Mouse (Mus musculus) midbrain, postnatal 0 days (tissue): ENCODE measurements around the gene Atp13a3. TPM values are rescaled to one million over a fixed set of nuclear protein-coding genes. Genes with fewer than 3 reads are reported as not detected.
"Not testable (repeated sequence)": the region's sequence is repeated elsewhere in the genome, so short reads cannot be mapped to it uniquely, and the experiment has no call there.

ENCODE experiments used
- ATAC-seq: fragments of 200-750 bp; cut with Nextera tagmentation; 2 replicates; pipeline ENCODE4 v1.8.0; 2017; ENCODE audit warnings: moderate number of reproducible peaks, mild to moderate bottlenecking, moderate TSS enrichment, moderate library complexity; ENCODE audit not compliant: low FRiP score
- DNase-seq: peaks from one replicate; pipeline ENCODE4 v3.0.0-alpha.2; 2015; ENCODE audit warnings: low spot score
- H3K27ac ChIP-seq: fragments of 300-500 bp; sonication (generic); 2 replicates; pipeline ENCODE4 v1.5.1; 2014; ENCODE audit warnings: low read depth, mild to moderate bottlenecking, low read length, mixed read lengths
- H3K27me3 ChIP-seq: fragments of 300-500 bp; sonication (generic); 2 replicates; pipeline ENCODE4 v1.6.1; 2014; ENCODE audit warnings: low read length, control low read depth, mixed read lengths; ENCODE audit not compliant: insufficient read depth
- H3K36me3 ChIP-seq: fragments of 300-500 bp; sonication (generic); 2 replicates; pipeline ENCODE4 v1.6.1; 2014; ENCODE audit warnings: low read length, control low read depth, mixed read lengths; ENCODE audit not compliant: insufficient read depth
- H3K4me1 ChIP-seq: fragments of 300-500 bp; sonication (generic); 2 replicates; pipeline ENCODE4 v1.6.1; 2014; ENCODE audit warnings: mild to moderate bottlenecking, control low read depth, antibody characterized with exemption, low read length, mixed read lengths; ENCODE audit not compliant: insufficient read depth
- H3K4me2 ChIP-seq: fragments of 300-500 bp; sonication (generic); 2 replicates; pipeline ENCODE4 v1.6.1; 2014; ENCODE audit warnings: low read depth, mild to moderate bottlenecking, low read length, mixed read lengths; ENCODE audit not compliant: poor library complexity, severe bottlenecking
- H3K4me3 ChIP-seq: fragments of 300-500 bp; sonication (generic); 2 replicates; pipeline ENCODE4 v1.5.1; 2014; ENCODE audit warnings: low read depth, mild to moderate bottlenecking, low read length, moderate library complexity
- H3K9ac ChIP-seq: fragments of 300-500 bp; sonication (generic); replicated peaks from 2 replicates; pipeline ENCODE4 v1.6.1; 2014; ENCODE audit warnings: mild to moderate bottlenecking, low read length, moderate library complexity, mixed read lengths; ENCODE audit not compliant: poor library complexity, severe bottlenecking
- H3K9me3 ChIP-seq: fragments of 300-500 bp; sonication (generic); 2 replicates; pipeline ENCODE4 v1.6.1; 2016; ENCODE audit warnings: low read length, control low read depth
- CTCF ChIP-seq: IDR thresholded peaks from 2 replicates; pipeline ENCODE4 v1.5.1; 2016; ENCODE audit warnings: antibody characterized with exemption, mild to moderate bottlenecking
- WGBS: fragments of 180-500 bp; shearing (Covaris S2); extraction: QIAGEN DNeasy Blood & Tissue Kit; methylation state at CpG from one replicate; pipeline ENCODE4 v1.1.7; 2014; 5-methylcytosine and 5-hydroxymethylcytosine counted together
- polyA plus RNA-seq: library from polyadenylated mRNA; unstranded; fragments of >200 nt; fragmentation: Nextera tagmentation; extraction: Ambion mirVana; gene quantifications from 2 replicates; pipeline ENCODE4 v1.2.1, GENCODE M21; 2015
- total RNA-seq: library from RNA; depleted of rRNA; stranded (reverse); fragments of >200 nt; gene quantifications from 2 replicates; pipeline ENCODE4 v1.2.3, GENCODE M21; 2014

The Atp13a3 gene
- total and polyA plus RNA-seq, 2 experiments from 2014 or later = 7.2 to 34.1 TPM

- H3K27me3 ChIP-seq = no peaks in the 10 kb centered on the region
- ATAC-seq (no peak), DNase-seq (no peak)
- H3K4me2 ChIP-seq = no peak overlapping the region
- no peaks in the 10 kb centered on the region for H3K36me3 ChIP-seq
- H3K9ac ChIP-seq = no peak overlapping the region
- H3K4me3 ChIP-seq = no peak overlapping the region
- H3K4me1 ChIP-seq = no peaks in the 10 kb centered on the region
- WGBS = 92% methylated on average over 6 of the region's 6 CpGs
- H3K27ac ChIP-seq = no peak overlapping the region
- no peak for TF ChIP-seq CTCF
- H3K9me3 ChIP-seq = no peaks in the 10 kb centered on the region
Observed at GRCm38 (mm10) chr16:30364604-30365003, 41.2 kb downstream of the Atp13a3 start.

- no peak overlapping the region for H3K27ac ChIP-seq
- no peak overlapping the region for H3K4me3 ChIP-seq
- H3K27me3 ChIP-seq = no peaks in the 10 kb centered on the region
- DNase-seq (no peak), ATAC-seq (no peak)
- H3K9me3 ChIP-seq = no peaks in the 10 kb centered on the region
- H3K4me1 ChIP-seq = no peaks in the 10 kb centered on the region
- 85% methylated on average over 3 of the region's 3 CpGs for WGBS
- no peaks in the 10 kb centered on the region for H3K36me3 ChIP-seq
- H3K9ac ChIP-seq = no peak overlapping the region
- no peak for TF ChIP-seq CTCF
- no peak overlapping the region for H3K4me2 ChIP-seq
Observed at GRCm38 (mm10) chr16:30362528-30362927, 43.2 kb downstream of the Atp13a3 start.

GRCm38 (mm10) chr16:30353489-30353888, 52.3 kb downstream of the Atp13a3 start:
- H3K27ac ChIP-seq, ATAC-seq, H3K9me3 ChIP-seq, DNase-seq, H3K9ac ChIP-seq, H3K4me1 ChIP-seq, H3K4me2 ChIP-seq, H3K36me3 ChIP-seq, H3K4me3 ChIP-seq, H3K27me3 ChIP-seq: not testable (repeated sequence)
- 96% methylated on average over 11 of the region's 11 CpGs for WGBS

DNA sequence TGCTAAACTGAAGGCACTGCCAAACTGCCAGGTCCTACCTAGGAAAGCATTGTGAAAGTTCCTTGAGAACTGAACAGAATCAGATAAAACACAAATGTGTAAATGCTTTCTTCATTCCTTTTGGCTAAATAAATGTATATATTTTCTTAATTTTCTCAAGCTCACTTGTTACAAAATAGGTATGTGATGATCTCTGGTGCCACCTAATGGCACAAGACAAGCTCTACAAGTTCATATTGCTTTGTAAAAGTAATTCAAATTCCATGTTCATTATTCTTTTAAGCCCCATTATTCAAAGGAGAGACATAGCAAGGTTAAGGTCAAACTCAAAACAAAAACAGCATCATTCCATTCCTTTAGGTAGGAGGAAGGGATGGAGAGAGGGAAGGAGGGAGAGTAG, 91.5 kb downstream of the Atp13a3 start:
- DNase-seq (peak; percentile 64), ATAC-seq (no peak)
- Histone ChIP-seq H3K9ac (no peak overlapping the region), H3K4me1 (no peaks in the 10 kb centered on the region), H3K36me3 (no peaks in the 10 kb centered on the region), H3K27ac (no peak overlapping the region), H3K4me3 (no peak overlapping the region), H3K4me2 (no peak overlapping the region), H3K27me3 (peaks cover 18% of the 10 kb centered on the region), H3K9me3 (no peaks in the 10 kb centered on the region)
- TF ChIP-seq CTCF = peak; percentile 81

DNA sequence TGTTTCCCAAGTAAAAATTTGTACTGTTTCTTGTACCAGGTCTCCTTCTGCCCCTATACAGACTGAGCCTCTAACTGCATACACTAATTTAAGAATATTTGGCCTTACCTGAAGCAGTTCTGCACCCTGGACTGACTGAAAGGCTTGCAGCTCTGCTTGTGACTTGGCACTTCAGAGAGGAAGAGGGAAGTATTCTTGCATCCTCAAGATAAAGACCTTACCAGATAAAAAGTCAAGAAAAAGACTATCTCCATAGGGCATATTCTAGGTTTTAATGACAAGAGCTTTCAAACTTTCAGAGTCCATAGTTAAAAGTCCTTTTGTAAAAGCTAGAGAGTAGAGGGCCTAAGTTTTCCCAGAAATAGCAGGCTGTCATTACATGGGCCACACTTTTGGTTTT, 95.1 kb downstream of the Atp13a3 start, which contains the start of gene Gp5:
Gp5 (minus strand) TSS at position 133 of the 400 bp plus-strand sequence.
- peak within 1 kb of the TSS; percentile 55 for H3K4me3 ChIP-seq
- no peak within 1 kb of the TSS for H3K27ac ChIP-seq
- no peak for DNase-seq
- H3K27me3 ChIP-seq = peaks cover 32% of the 10 kb centered on the region
- no peaks in the 10 kb centered on the region for H3K9me3 ChIP-seq
- H3K36me3 ChIP-seq = no peaks in the 10 kb centered on the region
- ATAC-seq = no peak
- TF ChIP-seq CTCF = no peak
- peaks cover 6% of the 10 kb centered on the region; the same call in 1 of the 2 replicates for H3K4me1 ChIP-seq
- peak within 1 kb of the TSS; percentile 81 for H3K4me2 ChIP-seq
- H3K9ac ChIP-seq = no peak within 1 kb of the TSS; the same call in 1 of the 2 replicates

- 54% methylated on average over 8 of the region's 8 CpGs for WGBS
- Histone ChIP-seq H3K9ac (no peak overlapping the region), H3K9me3 (no peaks in the 10 kb centered on the region), H3K36me3 (no peaks in the 10 kb centered on the region), H3K27me3 (peaks cover 32% of the 10 kb centered on the region), H3K4me3 (no peak overlapping the region), H3K27ac (no peak overlapping the region), H3K4me2 (peak overlapping the region; percentile 81), H3K4me1 (peaks cover 6% of the 10 kb centered on the region; the same call in 1 of the 2 replicates)
- DNase-seq = no peak
- ATAC-seq = no peak
- TF ChIP-seq CTCF = no peak
Observed at GRCm38 (mm10) chr16:30310171-30310515, 95.6 kb downstream of the Atp13a3 start.
